Mouse (Mus musculus): Measurements from ENCODE around the gene 1810009A15Rik. TPM values are rescaled to one million over a fixed set of nuclear protein-coding genes. Genes with fewer than 3 reads are reported as not detected.

The 1810009A15Rik gene
- polyA plus RNA-seq, 1 experiment from 2014 or later: 40.2 TPM

DNA sequence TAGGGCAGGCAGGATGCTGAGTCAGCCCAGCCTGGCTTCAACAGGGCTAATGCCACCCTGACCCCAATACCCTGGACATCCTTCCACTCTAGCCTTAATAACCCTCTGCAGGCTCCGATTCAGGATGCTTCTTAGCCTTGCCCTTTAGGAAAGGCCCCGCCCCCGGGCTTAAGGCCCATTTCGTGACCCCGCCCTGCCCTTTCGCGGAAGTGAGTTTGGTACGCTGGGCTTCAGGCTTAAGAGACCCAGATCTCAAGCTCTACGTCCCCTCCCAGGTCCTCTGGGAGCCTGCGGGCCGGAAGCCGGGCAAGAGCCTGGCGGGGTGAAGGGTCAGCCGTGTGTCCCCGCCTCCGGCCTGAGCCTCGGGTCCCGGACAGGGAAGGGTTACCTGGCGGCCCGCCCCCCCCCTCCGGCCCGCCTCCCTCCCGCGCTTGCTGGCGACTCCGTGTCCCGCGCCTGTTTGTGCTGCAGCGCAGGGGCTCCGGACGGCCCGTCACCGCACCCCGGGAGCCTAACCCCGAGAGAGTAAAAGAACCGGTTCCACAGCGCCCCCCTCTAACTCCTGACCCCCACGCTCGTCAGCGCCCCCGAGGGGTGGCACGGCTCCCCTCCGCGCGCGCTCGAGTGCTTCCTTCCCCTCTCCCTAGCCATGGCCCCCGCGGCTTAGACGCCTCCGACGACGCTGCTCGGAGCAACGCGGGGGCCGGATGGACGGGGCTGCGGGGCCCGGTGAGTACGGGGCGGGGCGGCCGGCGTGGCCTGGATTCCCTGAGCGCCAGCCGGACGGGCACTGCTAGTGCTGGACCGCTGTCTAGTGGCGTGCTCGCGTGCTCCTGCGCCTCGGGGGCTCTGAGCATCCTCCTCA is 40.8 kb downstream of the 1810009A15Rik start, which contains the start of the genes Rom1 and Eml3:
TSS of gene Rom1 (minus strand) at position 133 of the 865 bp plus-strand sequence.
TSS of gene Eml3 (plus strand) at position 329 of the 865 bp plus-strand sequence.
- Histone ChIP-seq H3K4me2 (peak within 1 kb of the TSS; percentile 81), H3K27ac (peak within 1 kb of the TSS; percentile 17), H3K4me3 (peak within 1 kb of the TSS; percentile 52), H3K36me3 (replicated peaks) (peaks cover 12% of the 10 kb centered on the region; the same call in 1 of the 2 replicates), H3K27me3 (replicated peaks) (no peaks in the 10 kb centered on the region), H3K4me1 (peaks cover 18% of the 10 kb centered on the region), H3K9ac (peak within 1 kb of the TSS; percentile 58), H3K9me3 (no peaks in the 10 kb centered on the region)
- peak; percentile 55 for ATAC-seq (replicated peaks)
- WGBS: under 1% methylated on average over 56 of the region's 74 CpGs

DNA sequence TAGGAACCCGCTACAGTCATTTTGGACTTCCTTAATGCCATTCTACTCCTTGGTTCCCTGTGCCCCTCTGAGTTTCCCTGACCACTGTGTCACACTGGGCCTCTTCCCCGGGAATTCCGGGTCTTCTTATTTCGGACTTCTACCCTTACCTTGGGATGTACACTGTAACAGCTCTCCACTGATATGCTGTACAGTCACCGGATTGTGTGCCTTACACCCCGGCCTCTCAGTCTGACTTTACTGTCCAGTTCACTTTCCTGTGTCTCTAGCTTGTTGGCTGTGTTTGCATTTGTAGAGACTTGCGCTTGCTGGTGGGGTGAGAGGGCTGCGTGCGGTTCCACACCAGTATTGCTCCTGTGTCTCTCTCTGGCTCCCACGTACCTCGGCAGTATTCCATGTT is 41.5 kb downstream of the 1810009A15Rik start:
- no peak for ATAC-seq (replicated peaks)

GRCm38 (mm10) chr19:8930771-8931170 is 42.1 kb downstream of the 1810009A15Rik start:
- no peaks in the 10 kb centered on the region for H3K9me3 ChIP-seq
- WGBS: 82% methylated on average over 7 of the region's 7 CpGs
- no peak overlapping the region for H3K27ac ChIP-seq
- H3K4me2 ChIP-seq: no peak overlapping the region
- no peak for ATAC-seq (replicated peaks)
- H3K36me3 ChIP-seq (replicated peaks): peaks cover 7% of the 10 kb centered on the region; the same call in 1 of the 2 replicates
- H3K27me3 ChIP-seq (replicated peaks): no peaks in the 10 kb centered on the region
- peaks cover 18% of the 10 kb centered on the region for H3K4me1 ChIP-seq
- no peak overlapping the region for H3K9ac ChIP-seq
- H3K4me3 ChIP-seq: no peak overlapping the region

More for the DNA sequence above, 41.5 kb downstream of the 1810009A15Rik start:
- 18% methylated on average over 11 of the region's 11 CpGs for WGBS
- Histone ChIP-seq H3K4me1 (peaks cover 18% of the 10 kb centered on the region), H3K4me2 (peak overlapping the region; percentile 81), H3K9ac (peak overlapping the region; percentile 58), H3K36me3 (replicated peaks) (peaks cover 12% of the 10 kb centered on the region; the same call in 1 of the 2 replicates), H3K9me3 (no peaks in the 10 kb centered on the region), H3K27me3 (replicated peaks) (no peaks in the 10 kb centered on the region), H3K27ac (no peak overlapping the region), H3K4me3 (peak overlapping the region; percentile 52)

- H3K27me3 ChIP-seq (replicated peaks): no peaks in the 10 kb centered on the region
- no peaks in the 10 kb centered on the region for H3K36me3 ChIP-seq (replicated peaks)
- H3K4me2 ChIP-seq: no peak overlapping the region
- ATAC-seq (replicated peaks): no peak
- H3K9me3 ChIP-seq: no peaks in the 10 kb centered on the region
- no peak overlapping the region for H3K9ac ChIP-seq
- H3K4me3 ChIP-seq: no peak overlapping the region
- peaks cover 11% of the 10 kb centered on the region; the same call in 1 of the 2 replicates for H3K4me1 ChIP-seq
- 88% methylated on average over 2 of the region's 2 CpGs for WGBS
- H3K27ac ChIP-seq: no peak overlapping the region
Observed at GRCm38 (mm10) chr19:8936736-8937135, 48.1 kb downstream of the 1810009A15Rik start.

Small RNAs within 50 kb of the gene (microRNA-seq; reads per million reads assigned to microRNA genes)
- not detected for gene Mir5136

Other genes with a start within 250 kb of the 1810009A15Rik start
- 0.81 and 0.86 TPM in 2 replicates for gene Chrm1, start 225.1 kb upstream of the 1810009A15Rik start, polyA plus RNA-seq (2015; fragmentation: Nextera tagmentation; extraction: Ambion mirVana)
- gene Slc3a2, start 165.5 kb upstream of the 1810009A15Rik start, polyA plus RNA-seq (2015; fragmentation: Nextera tagmentation; extraction: Ambion mirVana): 165 and 174 TPM in 2 replicates
- 100.0 and 103 TPM in 2 replicates for gene Wdr74, start 153.0 kb upstream of the 1810009A15Rik start, polyA plus RNA-seq (2015; fragmentation: Nextera tagmentation; extraction: Ambion mirVana)
- gene 1700092M07Rik, start 148.1 kb upstream of the 1810009A15Rik start, polyA plus RNA-seq (2015; fragmentation: Nextera tagmentation; extraction: Ambion mirVana): 1.5 and 1.7 TPM in 2 replicates
- gene Stx5a, start 147.4 kb upstream of the 1810009A15Rik start, polyA plus RNA-seq (2015; fragmentation: Nextera tagmentation; extraction: Ambion mirVana): 121 and 123 TPM in 2 replicates
- 161 and 171 TPM in 2 replicates for gene Nxf1, start 131.8 kb upstream of the 1810009A15Rik start, polyA plus RNA-seq (2015; fragmentation: Nextera tagmentation; extraction: Ambion mirVana)
- gene Tmem223, start 117.9 kb upstream of the 1810009A15Rik start, polyA plus RNA-seq (2015; fragmentation: Nextera tagmentation; extraction: Ambion mirVana): 212 and 213 TPM in 2 replicates
- 27.1 and 31.8 TPM in 2 replicates for gene Tmem179b, start 114.4 kb upstream of the 1810009A15Rik start, polyA plus RNA-seq (2015; fragmentation: Nextera tagmentation; extraction: Ambion mirVana)
- gene Taf6l, start 102.4 kb upstream of the 1810009A15Rik start, polyA plus RNA-seq (2015; fragmentation: Nextera tagmentation; extraction: Ambion mirVana): 32.6 and 34.0 TPM in 2 replicates
- 129 and 132 TPM in 2 replicates for gene Polr2g, start 90.3 kb upstream of the 1810009A15Rik start, polyA plus RNA-seq (2015; fragmentation: Nextera tagmentation; extraction: Ambion mirVana)
- 8.4 and 8.7 TPM in 2 replicates for gene Zbtb3, start 86.3 kb upstream of the 1810009A15Rik start, polyA plus RNA-seq (2015; fragmentation: Nextera tagmentation; extraction: Ambion mirVana)
- 59.8 and 60.4 TPM in 2 replicates for gene Ttc9c, start 69.5 kb upstream of the 1810009A15Rik start, polyA plus RNA-seq (2015; fragmentation: Nextera tagmentation; extraction: Ambion mirVana)
- gene Hnrnpul2, start 68.8 kb upstream of the 1810009A15Rik start, polyA plus RNA-seq (2015; fragmentation: Nextera tagmentation; extraction: Ambion mirVana): 6.6 and 6.7 TPM in 2 replicates
- not detected in 2 replicates for gene AC129217.1, start 59.1 kb upstream of the 1810009A15Rik start, polyA plus RNA-seq (2015; fragmentation: Nextera tagmentation; extraction: Ambion mirVana)
- gene Bscl2, start 51.4 kb upstream of the 1810009A15Rik start, polyA plus RNA-seq (2015; fragmentation: Nextera tagmentation; extraction: Ambion mirVana): 100 and 105 TPM in 2 replicates
- 479 and 483 TPM in 2 replicates for gene Gng3, start 49.7 kb upstream of the 1810009A15Rik start, polyA plus RNA-seq (2015; fragmentation: Nextera tagmentation; extraction: Ambion mirVana)
- 1.1 and 1.4 TPM in 2 replicates for gene Lrrn4cl, start 38.1 kb upstream of the 1810009A15Rik start, polyA plus RNA-seq (2015; fragmentation: Nextera tagmentation; extraction: Ambion mirVana)
- 138 and 142 TPM in 2 replicates for gene Ubxn1, start 17.4 kb upstream of the 1810009A15Rik start, polyA plus RNA-seq (2015; fragmentation: Nextera tagmentation; extraction: Ambion mirVana)
- 61.4 and 62.7 TPM in 2 replicates for gene Uqcc3, start 7.9 kb upstream of the 1810009A15Rik start, polyA plus RNA-seq (2015; fragmentation: Nextera tagmentation; extraction: Ambion mirVana)
- gene Lbhd1, start 5.1 kb upstream of the 1810009A15Rik start, polyA plus RNA-seq (2015; fragmentation: Nextera tagmentation; extraction: Ambion mirVana): 36.5 and 37.7 TPM in 2 replicates
- gene Gm49403, start 4.9 kb upstream of the 1810009A15Rik start, polyA plus RNA-seq (2015; fragmentation: Nextera tagmentation; extraction: Ambion mirVana): not detected in 2 replicates
- not detected in 2 replicates for gene Gm49416, start 73 bp downstream of the 1810009A15Rik start, polyA plus RNA-seq (2015; fragmentation: Nextera tagmentation; extraction: Ambion mirVana)
- 36.4 and 38.4 TPM in 2 replicates for gene Ints5, start 4.2 kb downstream of the 1810009A15Rik start, polyA plus RNA-seq (2015; fragmentation: Nextera tagmentation; extraction: Ambion mirVana)
- 88.8 and 90.7 TPM in 2 replicates for gene Ganab, start 9.2 kb downstream of the 1810009A15Rik start, polyA plus RNA-seq (2015; fragmentation: Nextera tagmentation; extraction: Ambion mirVana)
- gene B3gat3, start 31.5 kb downstream of the 1810009A15Rik start, polyA plus RNA-seq (2015; fragmentation: Nextera tagmentation; extraction: Ambion mirVana): 96.1 and 96.6 TPM in 2 replicates
- gene Rom1, start 40.5 kb downstream of the 1810009A15Rik start, polyA plus RNA-seq (2015; fragmentation: Nextera tagmentation; extraction: Ambion mirVana): 1.9 and 2.4 TPM in 2 replicates
- 10.5 and 13.4 TPM in 2 replicates for gene Eml3, start 40.7 kb downstream of the 1810009A15Rik start, polyA plus RNA-seq (2015; fragmentation: Nextera tagmentation; extraction: Ambion mirVana)
- gene Mta2, start 53.0 kb downstream of the 1810009A15Rik start, polyA plus RNA-seq (2015; fragmentation: Nextera tagmentation; extraction: Ambion mirVana): 119 and 121 TPM in 2 replicates
- gene Tut1, start 65.0 kb downstream of the 1810009A15Rik start, polyA plus RNA-seq (2015; fragmentation: Nextera tagmentation; extraction: Ambion mirVana): 27.5 and 30.5 TPM in 2 replicates
- gene Eef1g, start 78.2 kb downstream of the 1810009A15Rik start, polyA plus RNA-seq (2015; fragmentation: Nextera tagmentation; extraction: Ambion mirVana): 287 and 295 TPM in 2 replicates
- gene Ahnak, start 100.4 kb downstream of the 1810009A15Rik start, polyA plus RNA-seq (2015; fragmentation: Nextera tagmentation; extraction: Ambion mirVana): 4.9 and 5.9 TPM in 2 replicates
- not detected in 2 replicates for gene Scgb1a1, start 199.1 kb downstream of the 1810009A15Rik start, polyA plus RNA-seq (2015; fragmentation: Nextera tagmentation; extraction: Ambion mirVana)
- 20.3 and 24.1 TPM in 2 replicates for gene Asrgl1, start 246.8 kb downstream of the 1810009A15Rik start, polyA plus RNA-seq (2015; fragmentation: Nextera tagmentation; extraction: Ambion mirVana)

Measured in midbrain, embryonic 15.5 days (tissue).